Mouse (Mus musculus): ENCODE data around the gene Emsy.

DNA sequence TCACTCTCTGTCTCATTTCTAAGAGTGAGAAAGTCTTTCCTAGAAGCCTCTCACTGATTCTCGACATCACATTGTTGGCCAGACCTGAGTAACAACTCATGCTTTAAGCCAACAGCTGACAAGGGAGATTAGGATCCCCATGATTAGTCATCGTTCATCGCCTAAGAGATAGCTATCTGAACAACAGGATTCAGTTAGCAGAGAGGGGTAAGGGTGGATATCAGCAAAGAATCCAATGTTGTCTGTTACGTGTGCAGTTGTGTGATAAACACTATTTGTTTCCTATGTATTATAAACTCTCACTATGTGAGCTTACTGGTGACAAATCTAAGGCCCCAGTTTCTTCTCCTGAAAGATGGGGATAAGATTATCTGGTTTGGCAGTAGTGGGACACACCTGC, 17.8 kb upstream of the Emsy start:
- no peak for TF ChIP-seq CTCF (IDR thresholded peaks at IDR 0.05; ENCODE audit: low read depth)
- TF ChIP-seq EP300 (optimal IDR thresholded peaks at IDR 0.05): no peak

Data from stomach, postnatal 0 days (tissue).